Mouse (Mus musculus) skeletal muscle tissue, adult 2 months (tissue): Measurements from ENCODE around the gene Ccr3.
"Not testable (repeated sequence)": the region's sequence is repeated elsewhere in the genome, so short reads cannot be mapped to it uniquely, and the experiment has no call there.

ENCODE experiments used
- DNase-seq: peaks from one replicate; pipeline ENCODE4 v3.0.0-alpha.2; 2012; ENCODE audit warnings: low read depth, low spot score

Gene Ccr3

DNA sequence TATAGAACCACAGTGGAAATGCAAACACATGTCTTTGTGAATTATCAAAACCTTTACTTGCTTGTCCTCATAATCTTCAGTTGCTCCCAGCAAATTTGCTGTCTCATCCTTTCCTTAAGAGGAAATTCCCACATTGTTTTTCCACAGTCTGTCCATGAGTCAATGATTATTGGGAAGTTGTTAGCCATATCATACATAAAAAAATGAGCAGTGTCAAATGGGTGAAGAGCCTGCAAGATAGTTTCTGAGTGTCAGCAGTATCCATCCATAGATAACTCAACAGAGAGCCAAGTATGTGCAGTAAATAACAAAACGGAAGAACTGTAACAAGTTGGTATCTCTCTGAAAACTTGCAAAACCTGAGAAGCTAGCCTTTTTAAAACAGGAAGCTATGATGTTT lies at the start of gene Ccr3:
Gene Ccr3 (plus strand): TSS at position 301 of the 400 bp plus-strand sequence.
- no peak for DNase-seq

DNA sequence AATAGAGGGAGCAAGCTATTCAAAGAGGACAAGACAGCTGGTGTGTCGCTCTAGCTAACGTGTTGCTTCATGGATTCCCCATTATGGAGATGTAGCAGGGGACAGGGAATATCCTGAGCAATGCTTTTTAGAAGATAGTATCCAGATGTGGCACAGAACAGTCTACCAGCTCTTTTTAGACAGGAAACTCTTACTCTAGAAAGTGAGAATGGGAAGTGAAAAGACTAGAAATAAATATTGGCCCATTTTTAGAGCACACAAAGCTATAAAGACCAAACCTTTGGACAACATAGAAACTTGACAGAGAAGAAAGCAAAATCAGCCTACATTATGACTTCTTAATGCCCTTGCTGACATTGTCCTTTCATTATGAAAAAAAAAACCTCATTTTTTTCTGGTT lies 46.1 kb upstream of the Ccr3 start:
- no peak for DNase-seq

DNA sequence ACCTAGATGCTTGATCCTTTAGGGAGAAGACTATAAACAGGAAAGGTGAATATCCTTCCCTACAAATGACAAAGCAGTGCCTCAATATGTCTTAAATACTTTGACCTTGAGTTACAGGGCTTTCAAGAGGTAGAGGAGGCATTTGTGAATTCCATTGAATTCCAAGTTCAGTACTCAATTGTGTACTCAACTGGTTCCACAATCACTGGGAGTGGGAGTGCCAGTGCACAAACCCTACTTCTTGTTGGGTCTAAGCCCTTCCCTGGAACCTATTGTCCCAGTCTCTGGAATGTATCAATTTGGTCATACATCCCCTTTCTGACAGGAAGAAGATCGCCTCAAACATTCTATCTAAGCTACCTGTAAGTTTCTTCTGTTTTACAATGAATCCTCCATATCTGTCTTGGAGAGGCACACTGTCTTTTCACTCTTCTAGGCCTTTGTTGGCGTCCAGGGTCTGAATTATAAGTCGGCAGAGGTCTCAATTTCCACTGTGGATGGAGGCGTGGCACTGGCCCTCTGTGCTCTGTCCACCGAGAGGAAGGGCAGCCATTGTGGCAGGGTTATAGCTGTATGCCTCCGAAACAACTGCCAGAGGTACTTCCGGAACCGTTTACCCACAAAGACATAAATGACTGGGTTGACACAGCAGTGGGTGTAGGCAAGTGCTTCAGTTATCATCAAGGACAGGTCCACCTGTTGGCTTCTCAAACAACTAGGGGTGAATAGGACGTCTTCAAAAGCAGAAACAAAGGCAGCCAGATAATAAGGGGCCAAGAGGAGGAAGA lies 44.7 kb upstream of the Ccr3 start:
- no peak for DNase-seq

DNA sequence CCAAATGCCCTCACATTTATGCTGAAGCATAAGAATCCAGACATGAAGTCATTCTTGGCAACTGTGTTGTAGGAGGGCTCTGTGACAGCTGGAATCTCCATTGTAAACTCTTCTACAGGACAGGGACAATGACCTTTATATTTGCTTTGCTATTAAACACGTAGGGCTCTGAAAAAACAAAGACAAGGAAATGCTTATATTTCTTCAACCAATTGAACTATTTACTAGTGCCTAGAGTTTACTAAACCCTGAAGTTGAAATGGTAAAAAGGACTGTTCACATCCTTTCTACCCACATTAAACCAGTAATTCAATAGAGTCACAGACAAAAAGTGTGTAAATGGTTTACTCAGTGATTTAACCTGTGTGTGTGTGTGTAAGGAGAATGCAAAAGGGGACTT lies 43.5 kb upstream of the Ccr3 start, which contains the start of gene Ccr1l1:
Gene Ccr1l1 (minus strand): TSS at position 101 of the 400 bp plus-strand sequence.
- no peak for DNase-seq

DNA sequence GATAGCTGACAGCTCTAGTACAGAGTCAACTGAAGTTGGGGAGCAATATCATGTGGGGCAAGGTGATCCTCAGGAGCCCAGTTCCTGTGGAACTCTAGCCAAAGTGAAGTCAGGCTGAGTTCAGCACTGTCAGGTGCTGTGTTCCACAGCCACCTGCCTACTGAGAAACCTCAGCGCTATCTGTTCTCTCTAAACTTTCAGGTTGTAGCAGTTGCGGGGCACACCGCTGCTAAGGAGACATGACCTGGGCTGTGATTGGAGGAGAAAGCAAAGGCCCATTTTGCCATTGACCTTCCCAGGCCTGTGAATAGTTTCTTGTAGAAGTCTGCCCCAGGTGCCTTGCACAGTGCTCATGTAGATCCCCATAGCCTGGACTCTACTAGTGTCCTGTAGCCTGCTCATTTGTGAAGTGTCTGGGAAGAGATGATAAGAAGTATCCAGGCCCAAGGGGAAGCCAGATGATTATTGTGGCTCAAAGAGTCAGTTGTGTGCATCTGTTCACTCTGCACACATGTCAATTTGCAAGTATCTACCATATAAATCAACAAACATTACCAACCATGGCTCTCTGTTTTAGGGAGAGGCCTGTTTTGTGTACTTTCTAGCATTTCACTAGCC lies 40.8 kb upstream of the Ccr3 start:
- DNase-seq: not testable (repeated sequence)

DNA sequence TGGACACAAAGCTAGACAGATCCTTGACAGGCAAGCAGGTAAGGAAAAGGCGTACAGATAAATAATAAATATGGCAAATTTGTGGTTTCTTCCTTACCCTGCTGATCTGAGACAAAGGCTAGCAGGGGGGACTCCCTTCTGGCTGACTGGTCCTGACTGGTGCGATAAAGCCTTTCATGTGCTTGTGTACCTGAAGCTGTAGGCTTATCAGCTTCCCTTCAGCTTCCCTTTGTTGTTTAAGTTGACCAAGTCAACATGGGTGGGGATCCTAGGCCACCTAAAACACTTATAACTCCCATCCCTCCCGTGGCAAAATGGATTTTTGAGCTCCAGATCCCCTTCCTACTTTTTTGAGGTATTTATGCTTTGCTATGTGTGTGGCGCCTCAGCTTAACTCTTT lies 39.9 kb upstream of the Ccr3 start:
- DNase-seq: no peak

DNA sequence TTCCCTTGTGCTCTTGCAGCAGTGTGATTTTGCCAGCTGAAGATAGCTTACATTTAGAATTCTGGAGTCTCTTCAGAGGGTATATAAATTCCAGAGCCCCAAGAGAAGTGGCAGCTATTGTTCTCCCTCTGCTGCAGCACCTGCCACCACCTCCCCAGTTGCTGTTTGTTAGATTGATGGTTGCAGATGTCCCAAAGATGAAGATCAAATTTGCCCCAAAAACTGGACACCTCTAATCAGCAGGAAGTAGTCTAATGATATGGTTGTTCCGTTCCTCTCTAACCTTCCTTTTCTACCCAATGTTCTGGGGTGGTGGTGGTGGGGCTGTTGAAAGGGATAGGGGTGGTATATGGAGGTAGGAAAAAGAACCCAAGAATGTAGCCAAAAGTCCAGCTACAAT lies 39.1 kb upstream of the Ccr3 start:
- DNase-seq: no peak

DNA sequence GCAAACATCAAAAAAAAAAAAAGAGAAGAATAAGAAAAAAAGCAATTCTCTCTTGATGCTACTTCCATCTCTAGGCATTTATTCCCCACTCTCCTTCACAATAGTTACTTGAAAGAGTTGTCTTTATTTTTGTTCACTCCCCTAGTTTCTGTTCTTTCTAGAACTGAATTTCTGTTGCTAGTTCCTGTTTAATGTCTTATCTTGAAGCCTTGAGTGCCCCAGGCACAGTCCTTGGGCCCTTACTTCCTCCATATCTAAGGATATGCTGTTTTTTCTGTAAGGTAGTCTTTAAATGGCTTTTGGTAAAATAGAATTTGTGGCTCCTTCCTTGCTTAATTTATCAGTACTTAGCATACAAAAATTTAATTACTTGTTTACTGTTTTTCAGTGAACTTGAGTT lies 36.8 kb upstream of the Ccr3 start:
- DNase-seq: no peak

DNA sequence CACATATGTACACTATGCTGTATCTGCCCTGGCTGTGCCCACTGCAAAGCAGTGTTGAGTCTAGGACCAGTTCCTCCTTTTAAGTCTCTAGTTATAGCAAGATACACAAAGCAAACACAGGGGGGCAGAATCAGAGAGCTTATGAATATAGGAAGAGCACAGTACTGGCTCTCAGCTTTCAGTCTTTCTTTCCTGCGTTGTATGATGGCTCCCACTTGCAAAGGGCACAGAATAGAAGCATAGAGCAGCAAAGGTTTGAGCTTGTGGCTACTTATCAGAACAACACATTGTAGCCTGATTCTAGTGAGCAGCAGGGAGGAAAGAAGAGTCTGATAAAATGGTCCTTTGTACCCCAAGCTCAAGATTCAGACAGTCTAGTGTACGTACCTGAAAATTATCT lies 35.6 kb upstream of the Ccr3 start:
- DNase-seq: no peak

DNA sequence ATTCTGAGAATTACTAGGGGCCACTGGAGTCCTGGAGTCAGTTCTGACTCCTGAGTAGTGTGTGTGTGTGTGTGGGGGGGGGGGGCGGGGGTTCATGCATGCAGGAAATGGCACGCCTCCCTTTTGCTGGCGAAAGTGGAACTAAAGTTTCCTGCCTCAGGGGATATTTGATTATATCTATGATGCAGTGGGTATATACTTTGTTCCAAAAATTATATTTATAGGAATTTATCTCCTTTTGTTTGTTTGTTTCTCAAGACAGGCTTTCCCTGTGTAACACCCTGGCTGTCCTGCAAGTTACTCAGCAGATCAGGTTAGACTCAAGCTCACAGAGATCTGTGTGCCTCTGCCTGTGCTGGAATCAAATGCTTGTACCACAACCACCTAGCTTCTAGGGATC lies 32.1 kb upstream of the Ccr3 start:
- no peak for DNase-seq

DNA sequence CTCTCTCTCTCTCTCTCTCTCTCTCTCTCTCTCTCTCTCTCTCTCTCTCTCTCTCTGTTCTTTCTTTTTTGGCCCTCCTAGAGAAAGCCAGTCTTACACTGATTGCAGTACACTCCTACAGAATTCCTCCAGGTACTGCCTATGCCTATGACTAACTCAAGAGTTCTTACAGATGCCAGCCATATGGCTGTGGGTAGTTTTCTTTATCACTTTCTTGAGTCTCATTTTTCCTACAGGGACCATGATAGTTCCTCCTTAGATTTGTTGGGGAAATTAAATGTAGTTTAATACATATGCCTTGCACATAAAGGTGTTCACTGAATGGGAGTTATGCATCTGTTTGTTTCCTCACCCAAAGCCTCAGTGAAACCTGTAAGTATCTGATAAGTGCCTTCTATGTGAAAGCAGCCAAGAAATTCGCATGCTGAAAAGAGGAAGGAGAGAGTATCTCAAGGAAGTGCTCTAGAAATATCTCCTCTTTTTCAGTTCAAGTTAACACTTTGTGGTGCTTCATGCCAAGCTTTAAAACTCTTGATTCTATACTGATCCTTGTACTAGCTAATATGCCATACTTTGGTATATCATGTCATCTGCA lies 30.4 kb upstream of the Ccr3 start:
- no peak for DNase-seq

DNA sequence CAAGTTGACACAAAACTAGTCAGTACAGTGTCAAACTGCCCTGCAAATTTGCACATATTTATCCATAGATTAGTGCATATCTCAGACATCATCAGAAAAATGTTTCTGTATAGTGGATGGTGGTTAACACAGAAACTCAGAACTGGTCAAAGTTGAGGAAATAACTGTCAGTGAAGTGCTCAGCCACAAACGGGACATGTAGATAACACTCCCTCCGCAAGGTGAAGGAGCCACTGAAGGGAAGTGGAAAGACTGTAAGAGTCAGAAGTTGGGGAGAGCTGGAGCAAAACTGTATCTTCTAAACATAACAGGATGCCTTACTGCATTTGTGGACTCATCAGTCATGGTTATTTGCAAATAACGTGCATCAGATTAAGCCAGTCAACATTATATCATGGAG lies 24.1 kb upstream of the Ccr3 start:
- DNase-seq: no peak

DNA sequence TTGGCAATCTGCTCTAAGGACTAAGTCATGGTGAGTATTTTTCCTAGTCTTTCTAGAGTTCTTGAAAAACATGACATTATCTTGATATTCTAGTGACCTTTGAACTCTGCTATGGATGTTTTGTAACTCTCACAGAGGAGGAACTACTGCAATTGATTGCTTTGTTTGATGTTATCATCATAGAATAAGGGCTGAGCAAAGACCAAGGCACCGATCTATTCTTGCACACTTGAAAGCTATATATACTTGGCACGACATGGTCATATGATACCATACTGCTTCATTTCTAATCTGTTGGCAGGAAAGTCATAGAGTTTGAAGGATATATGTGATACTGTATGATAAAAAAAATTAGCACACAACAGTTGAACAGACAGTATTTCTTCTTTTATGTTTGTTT lies 22.0 kb upstream of the Ccr3 start:
- no peak for DNase-seq

DNA sequence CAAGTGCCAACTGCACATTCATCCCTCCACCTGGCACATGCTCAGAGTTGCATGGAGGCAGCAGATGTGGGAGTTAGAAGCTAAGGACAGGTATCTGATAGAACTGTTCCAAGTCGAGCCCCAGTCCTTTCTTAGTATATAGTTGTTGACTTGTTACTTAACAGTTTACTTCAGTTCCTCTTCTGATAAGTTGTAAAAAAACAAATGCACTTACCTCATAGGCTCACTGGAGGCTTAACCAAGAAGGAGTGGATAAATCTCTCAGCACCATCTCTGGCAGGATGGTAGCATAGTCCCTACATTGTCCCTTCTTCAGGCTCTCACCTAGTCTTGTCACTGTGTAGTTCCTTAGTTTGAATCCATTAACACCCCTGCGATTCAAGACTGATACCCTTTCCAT lies 9.1 kb upstream of the Ccr3 start:
- no peak for DNase-seq

DNA sequence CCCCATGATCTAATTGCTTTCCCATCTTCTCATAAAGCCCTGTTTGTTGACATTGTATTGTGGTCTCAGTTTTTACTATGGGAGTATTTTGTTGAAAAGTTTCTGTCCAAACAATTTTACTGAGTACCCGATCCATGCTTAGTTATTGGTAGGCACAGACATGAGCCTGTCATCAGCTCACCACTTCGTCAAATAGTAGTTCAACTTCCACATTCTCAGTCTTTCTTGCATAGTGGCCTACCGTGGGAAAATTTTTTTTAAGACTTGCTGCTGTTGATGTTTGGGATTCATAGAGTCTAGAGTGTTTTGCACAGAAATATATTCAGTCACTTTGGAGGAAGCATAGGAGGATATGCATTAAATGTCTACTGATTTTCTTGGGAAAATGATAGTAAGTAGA lies 8.5 kb upstream of the Ccr3 start:
- no peak for DNase-seq

DNA sequence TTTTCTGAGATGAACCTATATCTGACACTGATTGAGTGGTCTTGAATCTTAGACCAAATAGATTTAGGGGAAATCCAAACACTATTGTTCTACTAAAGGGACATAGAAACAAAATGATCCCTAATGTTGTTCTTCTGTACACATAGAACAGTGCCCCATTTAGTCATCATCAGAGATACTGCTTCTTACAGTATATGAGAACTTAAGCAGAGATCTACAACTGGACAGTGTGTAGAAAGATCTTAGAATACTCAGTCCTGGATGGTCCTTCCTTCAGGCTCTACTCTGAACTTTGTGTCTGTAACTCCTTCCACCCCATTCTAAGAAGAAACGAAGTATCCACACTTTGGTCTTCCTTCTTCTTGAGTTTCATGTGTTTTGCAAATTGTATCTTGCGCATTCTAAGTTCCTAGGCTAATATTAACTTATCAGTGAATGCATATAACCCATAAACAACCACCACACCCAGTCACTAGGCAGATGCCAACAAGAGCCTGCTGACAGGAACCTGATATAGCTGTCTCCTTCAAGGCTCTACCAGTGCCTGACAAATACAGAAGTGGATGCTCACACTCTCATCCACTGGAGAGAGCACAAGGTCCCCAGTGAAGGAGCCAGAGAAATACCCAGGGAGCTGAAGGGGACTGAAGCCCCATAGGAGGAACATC lies 6.7 kb upstream of the Ccr3 start:
- no peak for DNase-seq

DNA sequence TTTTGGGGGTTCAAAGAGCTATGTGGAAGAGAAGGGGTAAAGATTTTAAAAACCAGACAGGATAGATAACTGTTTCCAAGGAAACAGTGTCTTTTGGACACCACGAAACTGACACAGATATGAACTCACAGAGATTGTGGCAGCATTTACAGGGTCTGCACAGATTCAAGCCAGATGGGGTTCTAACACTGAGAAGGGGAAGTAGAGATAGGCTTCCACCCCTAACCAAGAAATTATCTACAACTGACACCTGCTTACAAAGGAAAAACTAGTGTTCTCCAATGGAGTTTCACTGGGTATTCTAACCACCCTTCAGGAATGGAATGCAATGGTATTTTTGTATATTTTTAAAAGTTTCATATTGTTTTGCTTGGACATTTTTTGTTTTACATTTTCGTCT lies 5.7 kb upstream of the Ccr3 start:
- DNase-seq: no peak

DNA sequence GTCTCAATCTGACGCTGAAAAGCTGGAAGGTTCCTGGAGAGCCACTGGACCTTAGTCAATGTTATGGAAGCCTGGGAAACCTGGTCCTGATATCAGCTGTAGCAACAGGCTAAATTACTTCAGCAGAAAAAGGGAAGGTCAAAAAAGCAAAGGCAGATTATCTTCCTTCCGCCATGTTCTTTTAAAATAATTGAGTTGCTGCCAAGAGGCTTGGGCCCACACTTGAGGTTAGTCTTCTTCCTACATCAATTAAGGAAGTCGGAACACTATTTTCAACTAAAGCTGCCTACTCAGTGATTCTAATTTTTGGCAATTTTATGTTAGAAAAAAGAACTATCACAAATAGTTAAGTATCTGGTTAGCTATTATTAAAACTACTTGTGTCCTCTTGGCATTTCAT lies 1.9 kb upstream of the Ccr3 start:
- DNase-seq: peak; percentile 34

DNA sequence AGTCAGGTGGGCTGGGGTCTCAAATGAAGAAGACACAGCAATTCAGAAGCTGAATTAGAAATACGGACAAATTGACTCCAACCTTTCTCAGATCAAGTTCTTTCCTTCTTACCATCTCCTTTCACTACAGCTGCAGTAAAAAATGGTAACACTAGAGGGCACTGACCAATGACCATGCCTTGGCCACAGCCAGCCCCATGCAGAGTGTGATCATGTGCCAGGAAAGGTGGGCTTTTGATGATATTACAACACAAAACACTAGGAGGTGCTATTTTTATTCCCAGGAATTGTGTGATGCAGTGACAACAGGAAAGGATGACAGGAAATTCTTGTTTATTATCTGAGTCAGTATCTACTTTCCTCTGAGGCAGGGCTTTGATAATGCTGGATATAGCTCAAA lies 11.6 kb downstream of the Ccr3 start:
- no peak for DNase-seq

DNA sequence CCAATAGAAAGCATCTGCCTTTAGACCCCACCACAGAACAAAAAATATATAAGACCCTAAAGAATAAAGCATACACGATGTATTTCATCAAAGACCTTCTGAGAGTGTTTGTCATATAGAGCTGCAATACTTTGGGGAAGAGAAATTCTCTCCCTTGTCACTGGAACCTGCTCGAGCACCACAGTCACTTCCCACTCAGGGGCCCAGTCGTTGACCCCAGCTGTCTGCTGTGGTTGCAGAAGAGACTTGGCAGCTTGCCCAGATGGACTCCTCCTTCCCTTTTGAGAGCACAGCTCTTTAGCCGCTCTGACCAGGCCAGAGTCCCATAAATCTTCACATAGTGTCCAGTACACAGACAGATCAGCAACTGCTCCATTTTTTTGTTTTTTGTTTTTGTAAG lies 15.9 kb downstream of the Ccr3 start:
- DNase-seq: peak; percentile 71

DNA sequence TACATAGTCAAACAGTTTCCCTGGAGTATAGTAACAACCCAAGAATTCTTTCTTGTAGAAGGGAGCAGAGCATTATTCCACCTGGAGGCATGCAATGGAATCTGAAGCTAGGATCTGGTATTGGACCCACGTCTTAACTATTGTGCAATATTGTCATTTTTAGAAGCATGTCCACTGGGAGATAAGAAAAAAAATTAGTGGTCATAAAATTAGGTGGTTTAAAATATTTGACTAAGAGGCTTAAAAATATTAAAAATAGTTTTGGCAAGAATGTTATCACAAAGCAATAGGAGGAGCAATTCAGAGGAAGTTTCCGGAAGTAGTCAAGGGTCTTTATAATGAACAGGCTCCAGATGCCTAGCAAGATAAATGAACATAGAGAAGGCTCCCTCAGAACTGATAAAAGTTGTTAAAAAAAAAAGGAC lies 16.4 kb downstream of the Ccr3 start:
- no peak for DNase-seq

DNA sequence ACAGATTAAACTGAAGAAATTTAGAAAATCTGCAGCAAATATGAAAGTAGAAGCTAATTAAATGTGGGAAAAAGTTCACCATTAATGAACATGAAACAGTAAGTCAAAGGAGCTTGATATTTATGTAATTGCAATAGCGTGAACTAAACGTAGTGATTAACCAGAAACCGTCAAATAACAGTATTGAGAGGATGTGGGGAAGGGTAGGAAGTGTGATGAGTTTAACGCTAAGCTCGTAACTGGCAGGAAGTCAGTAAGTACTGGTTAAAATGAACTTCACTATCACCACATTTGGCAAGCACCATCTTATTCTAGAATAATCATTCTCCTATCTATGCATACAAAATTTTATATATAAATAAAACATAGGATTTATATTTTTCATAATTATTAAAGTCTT lies 17.2 kb downstream of the Ccr3 start:
- no peak for DNase-seq

DNA sequence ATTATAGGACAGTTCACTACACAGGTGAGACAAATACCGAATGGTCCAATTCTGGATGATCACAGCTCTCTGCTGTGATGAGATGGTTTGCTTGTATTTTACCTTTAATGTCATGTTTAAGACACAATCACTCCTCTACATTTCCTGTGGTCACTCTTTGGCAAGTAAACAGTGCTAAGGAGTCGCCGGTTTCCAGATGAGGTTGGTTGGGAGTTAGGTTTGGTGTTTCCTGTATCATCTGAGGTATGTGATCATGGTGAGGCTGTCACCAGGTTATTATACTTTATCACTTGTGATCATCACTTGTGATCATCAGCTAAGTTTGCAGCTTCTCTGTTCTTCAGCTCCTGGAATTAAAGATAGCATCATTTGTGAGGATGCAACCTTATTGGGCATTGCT lies 19.2 kb downstream of the Ccr3 start:
- DNase-seq: no peak
